Mouse (Mus musculus) embryo, embryonic 10 days (tissue): ENCODE measurements at regions not wholly inside any gene's neighbourhood (a gene's known extent, or its start where the extent isn't known, plus 50 kb on each side); places are given as distances from the start of the nearest gene placed in this dataset.
A peak's percentile ranks its signal among the peaks of the same experiment; 100 is the strongest.

Source experiments
- DNase-seq: peaks from one replicate; pipeline ENCODE4 v3.0.0-alpha.2; 2015; ENCODE audit warnings: low spot score

DNA sequence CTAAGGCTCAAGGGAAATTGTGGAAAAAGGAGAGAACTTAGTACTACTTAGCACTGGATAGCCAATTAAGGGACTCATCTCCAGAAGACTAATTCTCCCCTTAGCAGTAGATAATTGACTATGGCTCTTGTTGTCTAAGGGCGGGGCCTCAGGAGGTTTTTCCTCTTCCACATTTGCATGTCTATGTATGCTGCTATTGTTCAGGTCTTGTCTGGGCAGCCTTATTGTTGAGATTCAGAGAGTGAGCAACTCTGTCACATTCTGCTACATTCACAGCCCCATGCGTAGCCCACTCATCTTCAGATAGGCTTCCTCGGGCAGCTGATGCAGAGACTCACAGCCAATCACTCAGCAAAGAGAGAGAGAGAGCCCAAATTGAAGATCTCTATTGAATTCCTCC lies 339.9 kb downstream of the Gpam start:
- DNase-seq = no peak

DNA sequence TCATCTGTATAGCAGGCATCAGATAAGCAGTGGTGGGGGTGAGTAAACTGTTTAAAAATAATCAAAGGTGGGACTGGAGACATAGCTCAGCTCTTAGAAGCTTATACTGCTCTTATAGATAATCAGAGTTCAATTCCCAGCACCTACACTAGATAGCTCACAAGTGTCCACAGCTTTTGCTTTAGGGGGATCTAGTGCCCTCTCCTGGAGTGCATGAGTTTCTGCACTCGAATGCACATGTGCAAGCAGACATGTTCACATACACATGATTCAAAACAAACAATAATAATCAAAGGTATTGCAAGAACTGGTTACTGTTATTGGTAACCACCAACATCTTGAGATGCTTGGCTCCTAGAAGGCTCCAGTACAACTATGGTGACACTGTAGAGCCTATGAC lies 343.3 kb downstream of the Gpam start:
- DNase-seq = peak; percentile 13

GRCm38 (mm10) chr19:54757761-54758160 lies 369.3 kb downstream of the Gpam start:
- DNase-seq = no peak

GRCm38 (mm10) chr19:54756681-54757257 lies 370.3 kb downstream of the Gpam start:
- no peak for DNase-seq

GRCm38 (mm10) chr19:54755451-54755850 lies 371.6 kb downstream of the Gpam start:
- DNase-seq = no peak

- no peak for DNase-seq
Observed at GRCm38 (mm10) chr19:54733938-54734337, 393.1 kb downstream of the Gpam start.

GRCm38 (mm10) chr19:54731749-54732148 lies 395.3 kb downstream of the Gpam start:
- DNase-seq = no peak

DNA sequence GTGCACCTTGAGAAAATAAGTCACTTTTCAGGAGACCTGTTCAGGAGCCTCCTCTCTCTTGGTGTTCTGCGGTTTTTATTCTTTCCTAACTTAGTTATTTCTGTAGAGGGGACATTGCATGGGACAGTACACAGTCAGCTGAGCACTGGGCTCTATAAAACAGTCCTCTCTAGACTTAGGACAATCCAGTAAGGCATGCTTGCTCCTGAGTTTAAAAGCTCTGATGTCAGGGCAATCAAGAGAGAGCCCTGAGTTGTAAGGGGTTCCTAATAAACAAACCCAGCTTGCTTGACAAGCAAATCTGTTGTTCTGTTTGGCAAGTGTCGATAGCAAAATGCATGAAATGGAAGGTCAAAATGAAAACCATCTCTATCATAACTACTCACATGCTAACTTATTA lies 395.7 kb downstream of the Gpam start:
- no peak for DNase-seq

DNA sequence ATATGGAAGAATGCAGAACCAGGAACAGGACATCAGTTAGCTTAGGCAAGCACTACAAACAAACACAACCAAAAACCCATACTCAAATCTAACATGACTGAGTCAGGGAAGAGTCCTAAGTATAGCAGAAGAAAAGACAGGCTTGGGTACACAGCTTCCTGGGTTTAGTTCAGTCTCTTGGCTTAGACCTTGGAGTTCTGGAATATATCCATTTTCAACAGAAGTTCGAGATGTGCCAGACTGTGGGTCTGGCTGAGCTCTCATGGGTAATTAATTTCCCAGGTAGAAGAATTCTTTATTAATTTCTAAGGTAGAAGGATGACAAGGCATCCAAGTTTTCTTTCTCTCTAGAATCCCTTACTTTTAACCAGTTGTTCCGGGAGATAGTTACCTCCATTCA lies 396.2 kb downstream of the Gpam start:
- DNase-seq = no peak

GRCm38 (mm10) chr19:54730296-54730695 lies 396.7 kb downstream of the Gpam start:
- no peak for DNase-seq

DNA sequence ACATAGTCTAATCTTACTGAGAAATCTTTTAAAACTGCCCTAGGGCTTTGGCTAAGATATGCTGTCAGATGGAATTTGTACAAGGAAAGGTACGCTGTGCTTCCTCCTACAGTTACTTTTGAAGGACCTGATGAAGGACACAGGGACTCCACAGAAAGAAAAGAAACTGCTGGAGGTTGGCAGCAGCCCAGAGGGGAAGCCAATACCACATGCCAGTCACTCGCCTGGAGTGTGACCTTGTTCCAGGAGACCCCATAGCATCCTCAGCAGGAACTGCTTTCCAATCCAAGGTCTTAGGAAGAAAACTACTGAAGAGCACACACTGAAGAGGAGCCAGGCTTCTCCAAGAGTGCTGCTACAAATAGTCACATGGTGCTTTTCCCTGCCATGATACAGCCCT lies 404.9 kb downstream of the Gpam start:
- no peak for DNase-seq

- no peak for DNase-seq
Observed at GRCm38 (mm10) chr19:54697411-54697810, 429.6 kb downstream of the Gpam start.

DNA sequence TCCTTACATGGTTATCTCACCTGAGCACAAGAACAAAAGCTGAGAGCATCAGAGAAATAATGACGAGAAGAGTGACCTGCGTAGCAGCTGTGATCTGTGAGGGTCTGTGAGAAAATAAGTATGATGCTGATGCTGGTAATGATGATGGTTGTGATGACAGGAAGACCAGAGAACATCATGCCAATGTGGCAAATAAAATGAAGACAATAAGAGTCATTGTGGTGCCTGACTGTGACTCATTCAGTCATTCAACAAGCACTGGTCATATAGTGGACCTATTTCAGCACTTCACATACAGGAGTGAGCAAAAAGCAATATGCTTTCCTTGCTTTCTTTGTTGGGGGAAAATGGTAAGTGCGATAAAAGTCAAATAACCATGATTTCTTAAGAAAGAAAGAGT lies 433.3 kb downstream of the Gpam start:
- no peak for DNase-seq

DNA sequence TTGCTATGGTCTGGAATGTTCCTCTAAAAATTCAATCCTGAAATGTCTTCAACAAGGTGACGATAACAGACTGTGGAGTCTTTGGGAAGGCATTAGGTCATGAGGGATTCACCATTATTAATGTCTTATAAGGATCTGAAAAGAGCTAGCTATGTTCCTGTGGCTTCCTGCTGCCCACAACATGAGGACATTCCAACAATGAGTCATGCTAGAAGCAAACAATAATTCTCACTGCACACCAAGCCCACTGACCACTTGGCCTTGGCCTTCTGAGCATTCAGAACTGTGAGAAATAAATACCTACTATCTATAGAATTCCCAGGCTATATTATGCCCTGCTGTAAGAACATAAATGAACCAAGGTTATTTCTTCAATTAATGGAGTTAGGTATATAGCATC lies 433.9 kb downstream of the Gpam start:
- no peak for DNase-seq

DNA sequence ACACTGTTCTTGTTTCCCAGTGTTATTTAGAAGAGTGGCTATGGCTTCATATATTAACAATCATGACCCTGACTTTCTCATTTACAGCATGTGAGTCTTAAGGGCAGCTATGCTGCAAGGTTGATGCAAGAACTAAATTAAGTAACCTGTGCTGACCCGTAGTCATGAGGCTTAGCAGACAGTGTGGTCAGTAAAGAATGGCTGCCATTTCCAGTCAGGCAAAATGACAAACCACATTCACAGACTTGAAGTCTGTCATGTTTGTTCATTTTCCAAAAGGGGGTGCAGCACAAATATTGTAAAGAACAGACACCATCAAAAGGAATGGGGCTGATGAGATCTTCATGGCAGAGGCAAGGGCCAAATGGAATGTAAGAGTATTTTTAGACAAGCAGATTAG lies 435.2 kb downstream of the Gpam start:
- no peak for DNase-seq

DNA sequence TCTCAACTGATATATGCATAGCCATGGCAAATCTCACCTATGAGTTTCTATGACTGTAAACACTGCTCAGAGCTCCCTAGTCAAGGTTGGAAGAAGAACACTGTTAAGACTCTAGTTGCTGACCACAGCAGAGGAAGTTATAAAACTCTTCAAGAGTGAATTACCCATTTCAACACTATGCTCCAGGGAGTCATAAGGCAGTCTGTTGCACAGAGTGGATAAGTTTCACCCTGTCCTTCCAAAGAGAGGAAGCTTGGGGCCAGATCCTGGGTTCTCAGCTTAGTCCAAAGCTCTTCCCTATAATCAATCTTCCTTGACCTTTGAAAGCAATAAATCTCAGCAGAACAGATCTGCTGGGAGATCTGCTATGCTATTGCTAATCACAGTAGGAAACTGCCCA lies 438.4 kb downstream of the Gpam start:
- DNase-seq = no peak

DNA sequence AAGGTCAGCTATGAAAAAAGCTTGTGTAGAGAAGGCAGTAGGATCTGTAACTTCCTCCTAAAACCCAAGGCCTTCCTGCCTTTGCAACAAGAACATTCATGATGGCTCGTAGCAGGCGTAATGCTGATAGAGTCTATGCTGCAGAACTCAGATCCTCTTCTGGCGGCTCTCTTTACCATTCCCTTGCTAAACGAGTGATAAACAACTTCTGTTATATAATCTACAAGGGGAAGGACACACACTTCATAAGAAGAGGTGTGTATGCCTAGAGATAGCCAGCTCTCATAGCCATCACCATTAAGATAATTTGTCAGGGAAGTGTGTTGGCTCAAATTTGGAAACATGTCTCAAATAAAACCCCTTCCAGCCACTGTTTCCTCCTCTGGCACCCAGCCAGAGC lies 441.9 kb downstream of the Gpam start:
- DNase-seq = no peak
